Mouse (Mus musculus): ENCODE measurements around the gene Anapc16. TPM values are rescaled to one million over a fixed set of nuclear protein-coding genes. Genes with fewer than 3 reads are reported as not detected.
"Not testable (repeated sequence)": the region's sequence is repeated elsewhere in the genome, so short reads cannot be mapped to it uniquely, and the experiment has no call there.

The Anapc16 gene
- polyA plus RNA-seq, 1 experiment from 2014 or later, result 87.2 TPM

DNA sequence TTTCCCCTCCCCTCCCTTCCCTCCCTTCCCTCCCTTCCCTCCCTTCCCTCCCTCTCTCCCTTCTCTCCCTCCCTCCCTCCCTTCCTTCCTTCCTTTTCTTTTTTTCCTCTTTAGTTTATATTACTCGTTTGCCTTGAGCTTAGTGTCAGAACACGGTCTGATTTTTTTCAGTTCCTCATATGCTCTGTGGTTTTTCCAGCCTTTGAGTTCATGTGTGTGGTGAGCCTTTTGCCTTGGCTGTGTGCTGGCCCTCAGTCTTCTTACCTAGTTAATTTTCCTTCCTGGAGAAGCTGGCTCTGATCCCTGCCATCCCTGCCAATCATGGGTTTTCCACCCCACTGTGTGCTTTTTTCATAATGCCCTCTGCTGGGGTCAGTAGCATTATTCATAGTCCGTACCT, 6.2 kb upstream of the Anapc16 start:
- H3K27me3 ChIP-seq (ENCODE audit: control insufficient read depth, insufficient read depth, low read length), result no peaks in the 10 kb centered on the region
- DNase-seq (ENCODE audit: low spot score, missing footprints), result no peak
- no peak for ATAC-seq (ENCODE audit: low FRiP score)
- no peaks in the 10 kb centered on the region for H3K36me3 ChIP-seq (ENCODE audit: control insufficient read depth, insufficient read depth, low read length)
- H3K9ac ChIP-seq (ENCODE audit: low read length), result no peak overlapping the region; the same call in 1 of the 2 replicates
- H3K4me2 ChIP-seq, result no peak overlapping the region
- 75% methylated on average over 3 of the region's 3 CpGs for WGBS
- H3K27ac ChIP-seq (ENCODE audit: low read depth, low read length), result no peak overlapping the region
- H3K9me3 ChIP-seq (ENCODE audit: control insufficient read depth, low read length), result no peaks in the 10 kb centered on the region
- H3K4me3 ChIP-seq (ENCODE audit: low read depth, low read length), result no peak overlapping the region
- H3K4me1 ChIP-seq (ENCODE audit: control insufficient read depth, insufficient read depth, low read length), result no peaks in the 10 kb centered on the region

GRCm38 (mm10) chr10:60005264-60005663, 2.3 kb upstream of the Anapc16 start:
- Histone ChIP-seq H3K36me3 (ENCODE audit: control insufficient read depth, insufficient read depth, low read length) (no peaks in the 10 kb centered on the region), H3K4me3 (ENCODE audit: low read depth, low read length) (no peak overlapping the region), H3K9ac (ENCODE audit: low read length) (no peak overlapping the region), H3K27me3 (ENCODE audit: control insufficient read depth, insufficient read depth, low read length) (no peaks in the 10 kb centered on the region), H3K4me1 (ENCODE audit: control insufficient read depth, insufficient read depth, low read length) (peaks cover 8% of the 10 kb centered on the region; the same call in 1 of the 2 replicates), H3K9me3 (ENCODE audit: control insufficient read depth, low read length) (no peaks in the 10 kb centered on the region), H3K27ac (ENCODE audit: low read depth, low read length) (no peak overlapping the region), H3K4me2 (no peak overlapping the region)
- 63% methylated on average over 2 of the region's 2 CpGs for WGBS
- ATAC-seq (ENCODE audit: low FRiP score), result no peak
- DNase-seq (ENCODE audit: low spot score, missing footprints), result no peak

- Histone ChIP-seq H3K36me3 (ENCODE audit: control insufficient read depth, insufficient read depth, low read length) (no peaks in the 10 kb centered on the region), H3K9ac (ENCODE audit: low read length) (peak overlapping the region; percentile 81; the same call in 1 of the 2 replicates), H3K4me3 (ENCODE audit: low read depth, low read length) (peak overlapping the region; percentile 77), H3K4me1 (ENCODE audit: control insufficient read depth, insufficient read depth, low read length) (peaks cover 8% of the 10 kb centered on the region; the same call in 1 of the 2 replicates), H3K27me3 (ENCODE audit: control insufficient read depth, insufficient read depth, low read length) (no peaks in the 10 kb centered on the region), H3K4me2 (peak overlapping the region; percentile 80), H3K27ac (ENCODE audit: low read depth, low read length) (peak overlapping the region; percentile 95), H3K9me3 (ENCODE audit: control insufficient read depth, low read length) (no peaks in the 10 kb centered on the region)
- DNase-seq (ENCODE audit: low spot score, missing footprints) (peak; percentile 89), ATAC-seq (ENCODE audit: low FRiP score) (no peak)
- whole genome bisulfite sequencing, result 78% methylated on average over 9 of the region's 9 CpGs
Measured at GRCm38 (mm10) chr10:60003847-60004246, 912 bp upstream of the Anapc16 start.

- no peaks in the 10 kb centered on the region for H3K36me3 ChIP-seq (ENCODE audit: control insufficient read depth, insufficient read depth, low read length)
- under 1% methylated on average over 21 of the region's 21 CpGs for whole genome bisulfite sequencing
Measured at GRCm38 (mm10) chr10:60003213-60003752, 348 bp upstream of the Anapc16 start.

DNA sequence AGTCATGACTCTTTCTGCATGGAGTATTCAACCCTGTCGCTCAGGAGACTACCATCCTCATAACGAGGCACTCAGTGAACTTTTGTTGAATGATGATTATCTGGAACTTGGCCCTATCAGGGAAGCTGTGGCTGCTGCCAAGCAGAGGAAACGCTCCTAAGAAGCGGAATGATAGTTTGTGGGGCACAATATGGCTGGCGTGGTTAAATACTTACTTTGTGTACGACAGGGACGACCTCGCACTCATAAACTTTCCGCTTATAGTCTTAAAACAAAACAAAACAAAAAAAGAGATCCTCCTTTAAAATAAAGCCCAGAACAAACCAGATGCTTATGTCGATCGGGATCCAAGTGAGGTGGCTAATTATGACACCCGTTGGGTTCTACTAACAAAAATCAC, 732 bp downstream of the Anapc16 start:
- DNase-seq (ENCODE audit: low spot score, missing footprints) (no peak), ATAC-seq (ENCODE audit: low FRiP score) (no peak)
- peak overlapping the region; percentile 77 for H3K4me3 ChIP-seq (ENCODE audit: low read depth, low read length)
- H3K27ac ChIP-seq (ENCODE audit: low read depth, low read length), result peak overlapping the region; percentile 95
- H3K4me2 ChIP-seq, result peak overlapping the region; percentile 80
- 10% methylated on average over 12 of the region's 12 CpGs for WGBS
- H3K36me3 ChIP-seq (ENCODE audit: control insufficient read depth, insufficient read depth, low read length), result no peaks in the 10 kb centered on the region
- H3K4me1 ChIP-seq (ENCODE audit: control insufficient read depth, insufficient read depth, low read length), result peaks cover 8% of the 10 kb centered on the region; the same call in 1 of the 2 replicates
- H3K9me3 ChIP-seq (ENCODE audit: control insufficient read depth, low read length), result no peaks in the 10 kb centered on the region
- H3K9ac ChIP-seq (ENCODE audit: low read length), result peak overlapping the region; percentile 81
- no peaks in the 10 kb centered on the region for H3K27me3 ChIP-seq (ENCODE audit: control insufficient read depth, insufficient read depth, low read length)

More at GRCm38 (mm10) chr10:60003213-60003752, 348 bp upstream of the Anapc16 start:
- H3K4me1 ChIP-seq (ENCODE audit: control insufficient read depth, insufficient read depth, low read length), result peaks cover 8% of the 10 kb centered on the region; the same call in 1 of the 2 replicates
- H3K27ac ChIP-seq (ENCODE audit: low read depth, low read length), result peak overlapping the region; percentile 95
- peak overlapping the region; percentile 81 for H3K9ac ChIP-seq (ENCODE audit: low read length)
- peak; percentile 80; the same call in 1 of the 2 replicates for ATAC-seq (ENCODE audit: low FRiP score)
- no peaks in the 10 kb centered on the region for H3K27me3 ChIP-seq (ENCODE audit: control insufficient read depth, insufficient read depth, low read length)
- no peak for DNase-seq (ENCODE audit: low spot score, missing footprints)
- H3K4me2 ChIP-seq, result peak overlapping the region; percentile 80
- peak overlapping the region; percentile 77 for H3K4me3 ChIP-seq (ENCODE audit: low read depth, low read length)
- no peaks in the 10 kb centered on the region for H3K9me3 ChIP-seq (ENCODE audit: control insufficient read depth, low read length)

DNA sequence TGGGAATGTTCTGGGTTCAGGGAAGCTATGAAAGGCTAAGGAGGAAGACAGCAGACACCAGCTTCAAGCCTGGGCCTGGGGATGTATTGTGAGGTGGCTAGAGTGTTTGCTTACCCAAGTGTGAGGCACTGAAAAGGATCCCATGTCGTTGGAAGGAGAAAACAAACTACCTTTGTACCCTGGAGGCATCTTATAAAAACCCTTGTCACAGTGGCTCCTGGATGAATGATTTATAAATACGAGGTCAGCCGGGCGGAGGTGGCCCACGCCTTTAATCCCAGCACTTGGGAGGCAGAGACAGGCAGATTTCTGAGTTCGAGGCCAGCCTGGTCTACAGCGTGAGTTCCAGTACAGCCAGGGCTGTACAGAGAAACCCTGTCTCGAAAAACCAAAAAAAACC, 1.3 kb downstream of the Anapc16 start:
- Histone ChIP-seq H3K4me3 (ENCODE audit: low read depth, low read length) (peak overlapping the region; percentile 77; the same call in 1 of the 2 replicates), H3K4me2 (peak overlapping the region; percentile 80)
- DNase-seq (ENCODE audit: low spot score, missing footprints); H3K9me3 ChIP-seq (ENCODE audit: control insufficient read depth, low read length); H3K27ac ChIP-seq (ENCODE audit: low read depth, low read length); H3K36me3 ChIP-seq (ENCODE audit: control insufficient read depth, insufficient read depth, low read length); H3K9ac ChIP-seq (ENCODE audit: low read length); ATAC-seq (ENCODE audit: low FRiP score); H3K4me1 ChIP-seq (ENCODE audit: control insufficient read depth, insufficient read depth, low read length); H3K27me3 ChIP-seq (ENCODE audit: control insufficient read depth, insufficient read depth, low read length): not testable (repeated sequence)
- 89% methylated on average over 8 of the region's 8 CpGs for WGBS

GRCm38 (mm10) chr10:59999057-59999456, 3.9 kb downstream of the Anapc16 start:
- Histone ChIP-seq H3K9me3 (ENCODE audit: control insufficient read depth, low read length) (no peaks in the 10 kb centered on the region), H3K4me2 (no peak overlapping the region), H3K9ac (ENCODE audit: low read length) (no peak overlapping the region), H3K36me3 (ENCODE audit: control insufficient read depth, insufficient read depth, low read length) (peaks cover 5% of the 10 kb centered on the region; the same call in 1 of the 2 replicates), H3K4me1 (ENCODE audit: control insufficient read depth, insufficient read depth, low read length) (peaks cover 8% of the 10 kb centered on the region; the same call in 1 of the 2 replicates), H3K4me3 (ENCODE audit: low read depth, low read length) (no peak overlapping the region), H3K27ac (ENCODE audit: low read depth, low read length) (no peak overlapping the region), H3K27me3 (ENCODE audit: control insufficient read depth, insufficient read depth, low read length) (no peaks in the 10 kb centered on the region)
- DNase-seq (ENCODE audit: low spot score, missing footprints), result no peak
- no peak for ATAC-seq (ENCODE audit: low FRiP score)
- WGBS, result 95% methylated on average over 3 of the region's 3 CpGs

DNA sequence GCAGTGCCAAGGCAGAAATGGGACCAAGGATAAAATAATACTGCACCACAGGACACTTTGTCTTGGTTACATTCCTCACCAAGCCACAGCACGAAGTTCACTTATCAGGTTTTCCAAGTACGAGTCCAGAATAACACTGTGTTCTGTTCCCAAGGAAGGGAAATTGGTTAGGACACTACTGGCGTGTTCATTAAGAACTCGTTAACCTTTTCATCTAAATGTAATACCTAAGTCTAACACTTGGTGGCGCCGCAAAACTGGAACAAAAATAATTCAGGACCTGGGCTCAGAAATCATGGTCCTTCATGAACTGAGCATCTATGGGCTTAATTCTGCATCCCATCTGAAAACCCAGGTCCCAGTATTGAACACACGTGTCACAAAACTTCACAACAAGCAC, 5.3 kb downstream of the Anapc16 start:
- ATAC-seq (ENCODE audit: low FRiP score) (no peak), DNase-seq (ENCODE audit: low spot score, missing footprints) (peak; percentile 94)
- Histone ChIP-seq H3K27me3 (ENCODE audit: control insufficient read depth, insufficient read depth, low read length) (no peaks in the 10 kb centered on the region), H3K4me3 (ENCODE audit: low read depth, low read length) (no peak overlapping the region), H3K4me1 (ENCODE audit: control insufficient read depth, insufficient read depth, low read length) (peaks cover 5% of the 10 kb centered on the region; the same call in 1 of the 2 replicates), H3K9ac (ENCODE audit: low read length) (no peak overlapping the region), H3K36me3 (ENCODE audit: control insufficient read depth, insufficient read depth, low read length) (peaks cover 5% of the 10 kb centered on the region; the same call in 1 of the 2 replicates), H3K9me3 (ENCODE audit: control insufficient read depth, low read length) (no peaks in the 10 kb centered on the region), H3K4me2 (no peak overlapping the region), H3K27ac (ENCODE audit: low read depth, low read length) (no peak overlapping the region)
- 23% methylated on average over 7 of the region's 7 CpGs for WGBS

DNA sequence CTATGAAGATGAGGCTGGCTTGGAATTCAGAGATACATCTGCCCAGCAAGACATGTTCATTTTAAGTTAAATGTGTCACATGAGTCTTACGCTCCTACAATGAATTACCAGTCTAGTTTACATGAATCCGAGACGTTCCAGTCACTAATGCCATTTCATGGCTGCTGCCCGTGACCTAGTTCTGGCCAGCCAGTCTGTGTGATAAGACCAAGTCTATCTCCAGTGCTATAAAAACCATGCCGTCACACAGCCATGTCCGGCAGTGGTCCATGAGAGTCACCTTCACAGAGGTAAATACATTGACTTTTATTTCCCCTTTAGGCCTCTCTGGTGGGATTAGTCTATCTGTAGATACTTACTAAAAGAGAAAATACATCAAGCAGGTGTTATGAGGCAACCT, 7.0 kb downstream of the Anapc16 start:
- H3K4me3 ChIP-seq (ENCODE audit: low read depth, low read length), result no peak overlapping the region
- H3K36me3 ChIP-seq (ENCODE audit: control insufficient read depth, insufficient read depth, low read length), result peaks cover 5% of the 10 kb centered on the region; the same call in 1 of the 2 replicates
- no peak for ATAC-seq (ENCODE audit: low FRiP score)
- no peaks in the 10 kb centered on the region for H3K27me3 ChIP-seq (ENCODE audit: control insufficient read depth, insufficient read depth, low read length)
- 94% methylated on average over 6 of the region's 6 CpGs for WGBS
- H3K4me2 ChIP-seq, result no peak overlapping the region
- DNase-seq (ENCODE audit: low spot score, missing footprints), result no peak
- no peaks in the 10 kb centered on the region for H3K9me3 ChIP-seq (ENCODE audit: control insufficient read depth, low read length)
- no peak overlapping the region for H3K27ac ChIP-seq (ENCODE audit: low read depth, low read length)
- no peak overlapping the region for H3K9ac ChIP-seq (ENCODE audit: low read length)
- no peaks in the 10 kb centered on the region for H3K4me1 ChIP-seq (ENCODE audit: control insufficient read depth, insufficient read depth, low read length)
